Mouse (Mus musculus): ENCODE results near the gene Cplx3.

- TF ChIP-seq ELF1 (IDR thresholded peaks at IDR 0.05; ENCODE audit: low read depth, low read length) (no peak), POLR2AphosphoS2 (IDR thresholded peaks at IDR 0.05; ENCODE audit: low read depth, low read length) (no peak), EP300 (IDR thresholded peaks at IDR 0.05; ENCODE audit: low read length) (no peak), MYC (IDR thresholded peaks at IDR 0.05; ENCODE audit: low read depth, low read length) (no peak), CTCF (conservative IDR thresholded peaks at IDR 0.05 in 1 of 2, IDR thresholded peaks at IDR 0.05 in 1 of 2; ENCODE audit: low read depth in 2 of 2, low read length in 2 of 2) (peak; percentile 88 to 97), ZNF384 (IDR thresholded peaks at IDR 0.05; ENCODE audit: low read depth, low read length) (no peak), POLR2A (IDR thresholded peaks at IDR 0.05; ENCODE audit: low read depth, low read length) (no peak), E2F4 (IDR thresholded peaks at IDR 0.05; ENCODE audit: insufficient replicate concordance, low read depth, low read length) (no peak), MAZ (IDR thresholded peaks at IDR 0.05; ENCODE audit: low read depth, low read length) (no peak), USF1 (IDR thresholded peaks at IDR 0.05; ENCODE audit: low read depth, low read length) (no peak), ZMIZ1 (IDR thresholded peaks at IDR 0.05; ENCODE audit: low read depth, low read length) (no peak), RAD21 (IDR thresholded peaks at IDR 0.05; ENCODE audit: low read depth, low read length) (no peak; the same call in none of the 2 replicates)
Observed at GRCm38 (mm10) chr9:57629118-57629874, 23.2 kb upstream of the Cplx3 start.
